ENCODE assay signal across 16 mouse cellular contexts in the genomic region with DNA sequence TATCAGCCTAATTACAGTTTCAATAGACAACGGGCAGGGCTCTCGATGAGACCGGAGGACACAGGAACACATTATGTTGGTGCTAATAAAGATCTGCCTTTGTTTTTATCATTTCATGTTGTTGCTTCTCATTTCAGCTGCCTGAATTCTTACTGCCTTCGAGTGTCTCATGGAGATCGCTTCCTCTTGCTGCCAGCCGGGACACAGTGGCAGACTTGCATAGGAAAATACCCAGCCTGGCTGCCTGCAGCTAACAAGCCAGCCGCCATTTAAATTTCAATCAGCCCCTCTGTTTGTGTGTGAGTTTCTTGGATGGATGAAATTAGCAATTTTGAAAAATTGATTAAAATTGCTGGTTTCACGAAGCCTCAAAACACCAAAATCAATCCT.
DNase-seq lines count a peak whose midpoint lies in the region; ATAC-seq lines count a peak whose summit lies in the region.
"Had no signal": no experiment of that assay in that cellular context is flagged by ENCODE, and none has a peak within 500 bp of the region (broad histone marks: within the 10 kb centered on the region; RNA-seq: fewer than 3 reads in every experiment).

No protein-coding gene starts in this region.

- H3K4me2 ChIP-seq in hindbrain, embryonic 13.5 days: no peak overlapping the region
- no peak overlapping the region for H3K4me2 ChIP-seq in hindbrain, embryonic 11.5 days (replicated peaks; ENCODE audit: low read depth, low read length)
- no peak overlapping the region for H3K4me2 ChIP-seq in forebrain, embryonic 12.5 days
- H3K4me2 ChIP-seq in liver, embryonic 11.5 days: no peak overlapping the region

- 35% methylated on average over 8 of the region's 8 CpGs for WGBS in hindbrain, embryonic 13.5 days
- WGBS in hindbrain, embryonic 11.5 days: 60% methylated on average over 8 of the region's 8 CpGs
- WGBS in forebrain, embryonic 12.5 days: 27% methylated on average over 8 of the region's 8 CpGs
- 74% methylated on average over 8 of the region's 8 CpGs for WGBS in liver, embryonic 11.5 days

- H3K27me3 ChIP-seq in hindbrain, embryonic 13.5 days: no peaks in the 10 kb centered on the region
- H3K27me3 ChIP-seq in hindbrain, embryonic 11.5 days (ENCODE audit: control insufficient read depth, insufficient read depth, low read length): no peaks in the 10 kb centered on the region
- no peaks in the 10 kb centered on the region for H3K27me3 ChIP-seq in forebrain, embryonic 12.5 days
- H3K27me3 ChIP-seq in liver, embryonic 11.5 days (replicated peaks; ENCODE audit: control insufficient read depth, insufficient read depth, low read length): no peaks in the 10 kb centered on the region

- peak overlapping the region; percentile 77 for H3K27ac ChIP-seq in hindbrain, embryonic 13.5 days
- no peak overlapping the region for H3K27ac ChIP-seq in hindbrain, embryonic 11.5 days (ENCODE audit: low read depth, low read length)
- peak overlapping the region; percentile 10 for H3K27ac ChIP-seq in forebrain, embryonic 12.5 days
- no peak overlapping the region for H3K27ac ChIP-seq in liver, embryonic 11.5 days (ENCODE audit: low read depth, low read length)
- H3K27ac ChIP-seq: left cerebral cortex, adult 2 months had no signal

- no peaks in the 10 kb centered on the region for H3K36me3 ChIP-seq in hindbrain, embryonic 13.5 days
- no peaks in the 10 kb centered on the region for H3K36me3 ChIP-seq in hindbrain, embryonic 11.5 days (ENCODE audit: control insufficient read depth, insufficient read depth, low read length)
- H3K36me3 ChIP-seq in forebrain, embryonic 12.5 days (replicated peaks): no peaks in the 10 kb centered on the region
- H3K36me3 ChIP-seq in liver, embryonic 11.5 days (ENCODE audit: control insufficient read depth, insufficient read depth, low read length): no peaks in the 10 kb centered on the region

- no peak for ATAC-seq in hindbrain, embryonic 13.5 days (ENCODE audit: low FRiP score)
- ATAC-seq in hindbrain, embryonic 11.5 days (ENCODE audit: low FRiP score): no peak
- 0 out of 2 replicates have a peak, but pooled peaks have one; percentile 44 for ATAC-seq in forebrain, embryonic 12.5 days (ENCODE audit: low FRiP score)
- no peak for ATAC-seq in liver, embryonic 11.5 days (replicated peaks; ENCODE audit: low FRiP score)
- ATAC-seq: intestine, embryonic 16.5 days had no signal

- peaks cover 23% of the 10 kb centered on the region for H3K4me1 ChIP-seq in hindbrain, embryonic 13.5 days (replicated peaks)
- H3K4me1 ChIP-seq in hindbrain, embryonic 11.5 days (replicated peaks; ENCODE audit: control insufficient read depth, insufficient read depth, low read length): no peaks in the 10 kb centered on the region; the same call in 1 of the 2 replicates
- H3K4me1 ChIP-seq in forebrain, embryonic 12.5 days: peaks cover 21% of the 10 kb centered on the region
- 0 out of 2 replicates have a peak, but pooled peaks cover 2% of the 10 kb centered on the region for H3K4me1 ChIP-seq in liver, embryonic 11.5 days (replicated peaks; ENCODE audit: control insufficient read depth, insufficient read depth, low read length)
- H3K4me1 ChIP-seq: megakaryocyte, embryonic 14.5 days had no signal

- H3K9me3 ChIP-seq in hindbrain, embryonic 13.5 days: no peaks in the 10 kb centered on the region
- H3K9me3 ChIP-seq in hindbrain, embryonic 11.5 days (ENCODE audit: control insufficient read depth, low read length): no peaks in the 10 kb centered on the region
- H3K9me3 ChIP-seq in forebrain, embryonic 12.5 days: no peaks in the 10 kb centered on the region
- no peaks in the 10 kb centered on the region for H3K9me3 ChIP-seq in liver, embryonic 11.5 days (ENCODE audit: control insufficient read depth, low read length)
- H3K9me3 ChIP-seq: megakaryocyte, embryonic 14.5 days had no signal

- H3K9ac ChIP-seq in hindbrain, embryonic 13.5 days: 0 out of 2 replicates have a peak overlapping the region, but pooled peaks have one; percentile 56
- H3K9ac ChIP-seq in hindbrain, embryonic 11.5 days (ENCODE audit: low read depth, low read length): no peak overlapping the region
- no peak overlapping the region for H3K9ac ChIP-seq in forebrain, embryonic 12.5 days
- no peak overlapping the region for H3K9ac ChIP-seq in liver, embryonic 11.5 days (ENCODE audit: low read depth, low read length)

- DNase-seq in hindbrain, embryonic 11.5 days (ENCODE audit: low spot score): no peak
- peak; percentile 67 for DNase-seq in brain, adult 2 months (ENCODE audit: low read depth, low spot score)
- DNase-seq in layer of hippocampus, postnatal 14 days (ENCODE audit: low spot score in 2 of 2): peak; percentile 50 to 64
- DNase-seq in liver, embryonic 11.5 days (ENCODE audit: low spot score): no peak
- DNase-seq in T-cell, adult 2 months (ENCODE audit: low spot score): no peak
- DNase-seq in urinary bladder, postnatal 14 days (ENCODE audit: low spot score): no peak
- DNase-seq: adrenal gland, postnatal 25 days; cerebellum, adult 11 months; heart, adult 18-20 months; heart, postnatal 10 days; kidney, postnatal 14 days had no signal

- no peak overlapping the region for H3K4me3 ChIP-seq in hindbrain, embryonic 13.5 days
- H3K4me3 ChIP-seq in hindbrain, embryonic 11.5 days (ENCODE audit: low read depth, low read length): no peak overlapping the region
- no peak overlapping the region for H3K4me3 ChIP-seq in forebrain, embryonic 12.5 days (replicated peaks)
- H3K4me3 ChIP-seq in liver, embryonic 11.5 days (ENCODE audit: low read depth, low read length): no peak overlapping the region
- H3K4me3 ChIP-seq: left cerebral cortex, adult 2 months; megakaryocyte, embryonic 14.5 days had no signal

Comparison
In these comparisons a context has a peak if more than half of its experiments do, and no peak if none do; other contexts are left out.
1. H3K27ac ChIP-seq: peak in hindbrain, embryonic 13.5 days (single experiment) and forebrain, embryonic 12.5 days (single experiment); none in hindbrain, embryonic 11.5 days (single experiment) and liver, embryonic 11.5 days (single experiment).
2. DNase-seq: peak in brain, adult 2 months (single experiment) and layer of hippocampus, postnatal 14 days (2 of 2); none in hindbrain, embryonic 11.5 days (single experiment), liver, embryonic 11.5 days (single experiment), T-cell, adult 2 months (single experiment) and urinary bladder, postnatal 14 days (single experiment).